Mouse (Mus musculus): ENCODE measurements at regions not wholly inside any gene's neighbourhood (a gene's known extent, or its start where the extent isn't known, plus 50 kb on each side); places are given as distances from the start of the nearest gene placed in this dataset.
A peak's percentile ranks its signal among the peaks of the same experiment; 100 is the strongest.

GRCm38 (mm10) chr2:128424236-128424635 is 166.8 kb upstream of the Spdye4c start:
- no peaks in the 10 kb centered on the region for H3K9me3 ChIP-seq (replicated peaks)
- no peak overlapping the region for H3K4me2 ChIP-seq
- H3K36me3 ChIP-seq, result no peaks in the 10 kb centered on the region
- H3K4me3 ChIP-seq, result no peak overlapping the region
- no peak overlapping the region for H3K9ac ChIP-seq
- ATAC-seq (ENCODE audit: insufficient number of reproducible peaks, low FRiP score), result no peak
- no peaks in the 10 kb centered on the region for H3K27me3 ChIP-seq (replicated peaks)
- 44% methylated on average over 7 of the region's 7 CpGs for WGBS
- H3K27ac ChIP-seq (ENCODE audit: poor library complexity, severe bottlenecking), result no peak overlapping the region
- peaks cover 24% of the 10 kb centered on the region for H3K4me1 ChIP-seq (replicated peaks)

- H3K9me3 ChIP-seq (replicated peaks), result no peaks in the 10 kb centered on the region
- H3K27ac ChIP-seq (ENCODE audit: poor library complexity, severe bottlenecking), result no peak overlapping the region
- peaks cover 29% of the 10 kb centered on the region for H3K4me1 ChIP-seq (replicated peaks)
- H3K4me3 ChIP-seq, result peak overlapping the region; percentile 36
- H3K9ac ChIP-seq, result peak overlapping the region; percentile 39; the same call in 1 of the 2 replicates
- no peak for ATAC-seq (ENCODE audit: insufficient number of reproducible peaks, low FRiP score)
- H3K36me3 ChIP-seq, result no peaks in the 10 kb centered on the region
- H3K27me3 ChIP-seq (replicated peaks), result no peaks in the 10 kb centered on the region
- H3K4me2 ChIP-seq, result peak overlapping the region; percentile 67
- WGBS, result 66% methylated on average over 6 of the region's 6 CpGs
These were observed 163.7 kb upstream of the Spdye4c start for GRCm38 (mm10) chr2:128427181-128427880.

GRCm38 (mm10) chr2:128428154-128428553 is 162.9 kb upstream of the Spdye4c start:
- peaks cover 29% of the 10 kb centered on the region for H3K4me1 ChIP-seq (replicated peaks)
- H3K4me3 ChIP-seq, result peak overlapping the region; percentile 36
- ATAC-seq (ENCODE audit: insufficient number of reproducible peaks, low FRiP score), result no peak
- H3K36me3 ChIP-seq, result no peaks in the 10 kb centered on the region
- no peaks in the 10 kb centered on the region for H3K27me3 ChIP-seq (replicated peaks)
- H3K4me2 ChIP-seq, result peak overlapping the region; percentile 67
- H3K9ac ChIP-seq, result peak overlapping the region; percentile 39; the same call in 1 of the 2 replicates
- no peaks in the 10 kb centered on the region for H3K9me3 ChIP-seq (replicated peaks)
- WGBS, result 6% methylated on average over 7 of the region's 7 CpGs
- peak overlapping the region; percentile 78 for H3K27ac ChIP-seq (ENCODE audit: poor library complexity, severe bottlenecking)

GRCm38 (mm10) chr2:128428651-128429633 is 162.1 kb upstream of the Spdye4c start:
- WGBS, result 19% methylated on average over 18 of the region's 18 CpGs
- Histone ChIP-seq H3K4me3 (peak overlapping the region; percentile 36), H3K27me3 (replicated peaks) (no peaks in the 10 kb centered on the region), H3K27ac (ENCODE audit: poor library complexity, severe bottlenecking) (peak overlapping the region; percentile 78), H3K9ac (peak overlapping the region; percentile 39), H3K9me3 (replicated peaks) (no peaks in the 10 kb centered on the region), H3K4me2 (peak overlapping the region; percentile 67), H3K4me1 (replicated peaks) (peaks cover 29% of the 10 kb centered on the region), H3K36me3 (no peaks in the 10 kb centered on the region)
- ATAC-seq (ENCODE audit: insufficient number of reproducible peaks, low FRiP score), result peak; percentile 73

- Histone ChIP-seq H3K9me3 (replicated peaks) (no peaks in the 10 kb centered on the region), H3K36me3 (no peaks in the 10 kb centered on the region), H3K27me3 (replicated peaks) (no peaks in the 10 kb centered on the region), H3K9ac (no peak overlapping the region), H3K4me1 (replicated peaks) (peaks cover 29% of the 10 kb centered on the region), H3K4me3 (no peak overlapping the region), H3K4me2 (no peak overlapping the region), H3K27ac (ENCODE audit: poor library complexity, severe bottlenecking) (no peak overlapping the region; the same call in 1 of the 2 replicates)
- ATAC-seq (ENCODE audit: insufficient number of reproducible peaks, low FRiP score), result no peak
- 61% methylated on average over 7 of the region's 7 CpGs for WGBS
These were observed 161.2 kb upstream of the Spdye4c start for GRCm38 (mm10) chr2:128429786-128430185.

- H3K9me3 ChIP-seq (replicated peaks), result no peaks in the 10 kb centered on the region
- ATAC-seq (ENCODE audit: insufficient number of reproducible peaks, low FRiP score), result no peak
- no peaks in the 10 kb centered on the region for H3K27me3 ChIP-seq (replicated peaks)
- no peak overlapping the region for H3K9ac ChIP-seq
- peaks cover 29% of the 10 kb centered on the region for H3K4me1 ChIP-seq (replicated peaks)
- no peak overlapping the region for H3K4me2 ChIP-seq
- H3K27ac ChIP-seq (ENCODE audit: poor library complexity, severe bottlenecking), result no peak overlapping the region
- H3K36me3 ChIP-seq, result no peaks in the 10 kb centered on the region
- H3K4me3 ChIP-seq, result no peak overlapping the region
- 52% methylated on average over 9 of the region's 9 CpGs for WGBS
These were observed 160.2 kb upstream of the Spdye4c start for GRCm38 (mm10) chr2:128430776-128431291.

- no peaks in the 10 kb centered on the region for H3K9me3 ChIP-seq (replicated peaks)
- H3K4me1 ChIP-seq (replicated peaks), result peaks cover 26% of the 10 kb centered on the region
- no peak overlapping the region for H3K4me3 ChIP-seq
- H3K36me3 ChIP-seq, result no peaks in the 10 kb centered on the region
- H3K4me2 ChIP-seq, result no peak overlapping the region
- H3K9ac ChIP-seq, result no peak overlapping the region
- no peaks in the 10 kb centered on the region for H3K27me3 ChIP-seq (replicated peaks)
- no peak overlapping the region for H3K27ac ChIP-seq (ENCODE audit: poor library complexity, severe bottlenecking)
- no peak for ATAC-seq (ENCODE audit: insufficient number of reproducible peaks, low FRiP score)
- 92% methylated on average over 4 of the region's 4 CpGs for WGBS
These were observed 159.3 kb upstream of the Spdye4c start for GRCm38 (mm10) chr2:128431751-128432150.

GRCm38 (mm10) chr2:128432741-128433140 is 158.3 kb upstream of the Spdye4c start:
- H3K9ac ChIP-seq, result no peak overlapping the region

GRCm38 (mm10) chr2:128433553-128434081 is 157.4 kb upstream of the Spdye4c start:
- H3K9ac ChIP-seq, result no peak overlapping the region
- no peak overlapping the region for H3K27ac ChIP-seq (ENCODE audit: poor library complexity, severe bottlenecking)
- 75% methylated on average over 9 of the region's 9 CpGs for WGBS
- no peak overlapping the region for H3K4me2 ChIP-seq
- H3K27me3 ChIP-seq (replicated peaks), result no peaks in the 10 kb centered on the region
- H3K36me3 ChIP-seq, result no peaks in the 10 kb centered on the region
- no peak overlapping the region for H3K4me3 ChIP-seq
- H3K4me1 ChIP-seq (replicated peaks), result peaks cover 18% of the 10 kb centered on the region
- no peak for ATAC-seq (ENCODE audit: insufficient number of reproducible peaks, low FRiP score)
- no peaks in the 10 kb centered on the region for H3K9me3 ChIP-seq (replicated peaks)

More at GRCm38 (mm10) chr2:128432741-128433140, 158.3 kb upstream of the Spdye4c start:
- 80% methylated on average over 3 of the region's 3 CpGs for WGBS
- Histone ChIP-seq H3K27ac (ENCODE audit: poor library complexity, severe bottlenecking) (no peak overlapping the region), H3K4me3 (no peak overlapping the region), H3K27me3 (replicated peaks) (no peaks in the 10 kb centered on the region), H3K36me3 (no peaks in the 10 kb centered on the region), H3K9me3 (replicated peaks) (no peaks in the 10 kb centered on the region), H3K4me1 (replicated peaks) (peaks cover 24% of the 10 kb centered on the region), H3K4me2 (no peak overlapping the region)
- ATAC-seq (ENCODE audit: insufficient number of reproducible peaks, low FRiP score), result no peak

- H3K27me3 ChIP-seq (replicated peaks), result no peaks in the 10 kb centered on the region
- peaks cover 12% of the 10 kb centered on the region; the same call in 1 of the 2 replicates for H3K4me1 ChIP-seq (replicated peaks)
- H3K36me3 ChIP-seq, result no peaks in the 10 kb centered on the region
- ATAC-seq (ENCODE audit: insufficient number of reproducible peaks, low FRiP score), result no peak
- no peak overlapping the region for H3K27ac ChIP-seq (ENCODE audit: poor library complexity, severe bottlenecking)
- H3K9me3 ChIP-seq (replicated peaks), result no peaks in the 10 kb centered on the region
- no peak overlapping the region for H3K4me2 ChIP-seq
- H3K9ac ChIP-seq, result no peak overlapping the region
- H3K4me3 ChIP-seq, result no peak overlapping the region
- 63% methylated on average over 11 of the region's 11 CpGs for WGBS
These were observed 156.6 kb upstream of the Spdye4c start for GRCm38 (mm10) chr2:128434200-128434977.
